Mouse (Mus musculus): ENCODE data around the gene Fam216a.

DNA sequence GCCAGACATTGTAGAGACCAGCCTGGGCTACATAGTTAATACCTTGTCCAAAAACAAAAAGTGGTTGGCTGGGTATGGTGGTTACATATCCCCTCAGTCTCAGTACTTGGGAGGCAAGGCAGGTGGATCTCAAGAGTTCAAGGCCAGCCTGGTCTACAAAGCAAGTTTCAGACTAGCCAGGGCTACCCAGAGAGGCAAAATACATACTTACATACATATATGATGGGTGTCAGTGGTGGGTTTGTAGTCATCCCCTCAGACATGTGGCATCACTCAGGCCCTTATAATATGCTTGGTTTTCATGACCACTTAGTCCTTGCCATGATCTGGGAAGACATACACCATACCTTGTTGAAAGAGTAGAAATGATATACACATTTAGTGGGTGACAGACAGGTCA, 18.5 kb upstream of the Fam216a start:
- TF ChIP-seq TBP (conservative IDR thresholded peaks at IDR 0.05; ENCODE audit: low read depth, low read length) (no peak), CHD2 (IDR thresholded peaks at IDR 0.05; ENCODE audit: low read length) (no peak)

Measured in CH12.LX (cell line).